Mouse (Mus musculus) layer of hippocampus, adult 8-10 months (tissue): ENCODE results near the gene Unc13c. TPM values are rescaled to one million over a fixed set of nuclear protein-coding genes. Genes with fewer than 3 reads are reported as not detected.

Experiments
- DNase-seq, 2 experiments: peaks; one replicate each; pipeline ENCODE4 v3.0.0; 2022; ENCODE audit warnings: low spot score in 2 of 2
- total RNA-seq, 4 experiments: library from RNA; stranded (reverse); gene quantifications; 2 replicates each; pipeline ENCODE4 v1.2.4; 2022

Gene Unc13c
- total RNA-seq, 4 experiments from 2014 or later = 9.8 to 13.7 (median 11.2) TPM

GRCm38 (mm10) chr9:73638119-73638518 is 330.6 kb downstream of the Unc13c start:
- no peak for DNase-seq

DNA sequence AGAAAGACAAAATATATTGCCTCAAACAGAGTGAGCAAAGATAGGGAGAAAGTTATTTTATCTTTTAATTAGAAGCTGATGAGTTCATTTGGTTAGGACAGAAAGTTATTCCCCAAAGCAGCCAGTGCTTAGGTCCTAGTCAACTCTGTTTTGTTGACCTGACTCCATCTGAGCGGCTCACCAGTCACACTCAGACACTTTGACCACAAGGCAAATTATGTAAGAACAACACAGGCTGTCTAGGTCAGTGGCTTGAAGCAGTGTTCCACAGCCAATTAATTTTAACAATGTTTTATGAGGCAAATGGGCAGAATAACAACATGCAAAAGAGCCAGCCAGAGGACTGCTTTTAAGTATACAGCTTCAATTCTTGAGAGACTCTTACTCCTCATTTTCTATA is 343.6 kb downstream of the Unc13c start:
- DNase-seq = no peak

GRCm38 (mm10) chr9:73612896-73613295 is 355.9 kb downstream of the Unc13c start:
- DNase-seq = no peak

- no peak for DNase-seq
Observed at GRCm38 (mm10) chr9:73603921-73604320, 364.8 kb downstream of the Unc13c start.

DNA sequence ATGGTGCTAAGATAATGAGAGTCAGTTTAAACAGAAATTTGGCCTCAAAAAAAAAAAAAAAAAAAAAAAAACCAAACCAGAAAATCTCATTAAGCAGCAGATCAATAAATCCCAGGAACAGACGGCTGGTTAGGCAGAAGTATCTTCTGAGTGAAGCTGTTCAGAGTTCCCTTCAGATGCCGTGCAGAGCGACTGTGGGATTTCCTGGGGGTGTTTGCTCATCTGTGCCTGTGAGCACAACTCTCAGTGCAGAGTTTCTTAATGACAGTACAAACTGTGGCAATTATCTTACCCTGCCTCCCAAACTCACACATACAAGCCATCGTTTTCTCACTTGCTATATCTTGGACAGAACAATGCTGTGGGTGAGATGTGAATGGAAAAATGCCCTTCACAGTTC is 403.2 kb downstream of the Unc13c start:
- DNase-seq = peak; percentile 42 to 51

- DNase-seq = no peak
Observed at GRCm38 (mm10) chr9:73560037-73560436, 408.7 kb downstream of the Unc13c start.

- peak in 1 of 2 experiments; percentile 59 for DNase-seq
Observed at GRCm38 (mm10) chr9:73557805-73558204, 411.0 kb downstream of the Unc13c start.

DNA sequence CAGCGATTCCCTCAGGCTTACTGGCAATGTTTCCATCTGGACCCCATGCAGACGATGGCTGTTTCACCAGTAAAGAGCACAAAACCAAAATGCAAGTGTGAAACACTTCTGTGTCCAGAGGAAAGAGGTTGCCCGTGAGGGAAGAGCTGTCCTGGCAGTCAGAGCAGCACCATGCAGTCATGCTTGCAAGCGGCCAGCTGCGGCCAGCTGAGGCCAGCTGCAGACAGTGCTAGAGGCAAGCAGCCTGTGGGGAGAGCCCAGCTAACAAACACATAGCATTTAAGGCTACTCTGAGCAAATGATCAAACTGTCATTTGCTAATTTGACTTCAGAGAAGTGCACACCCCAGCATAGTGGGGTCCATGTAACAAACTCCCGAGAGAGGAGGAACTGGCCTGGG is 413.4 kb downstream of the Unc13c start:
- DNase-seq = no peak

GRCm38 (mm10) chr9:73472568-73472967 is 496.2 kb downstream of the Unc13c start:
- DNase-seq = no peak

DNA sequence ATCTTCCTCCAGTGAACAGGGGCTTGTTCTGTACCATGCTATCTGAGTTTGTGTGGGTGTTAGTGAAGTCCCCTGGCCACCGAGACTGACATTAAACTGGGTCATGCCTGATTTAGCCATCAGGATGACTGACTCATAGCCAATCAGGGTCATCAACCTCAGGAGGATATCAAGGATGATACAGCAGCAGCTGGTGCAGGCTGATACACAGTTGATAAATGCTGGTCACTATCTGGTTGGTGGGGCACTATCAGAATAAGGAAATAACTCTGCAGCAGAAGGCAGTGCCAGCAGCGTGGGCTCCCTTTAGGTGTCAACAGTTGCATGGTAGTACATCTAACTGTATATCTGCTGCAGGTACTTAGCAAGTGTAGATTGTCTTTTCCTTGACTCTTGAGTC is 506.7 kb downstream of the Unc13c start:
- DNase-seq = no peak

- DNase-seq = no peak
Observed at GRCm38 (mm10) chr9:73450009-73450408, 518.8 kb downstream of the Unc13c start.

GRCm38 (mm10) chr9:73449216-73449615 is 519.5 kb downstream of the Unc13c start:
- no peak for DNase-seq

- DNase-seq = no peak
Observed at GRCm38 (mm10) chr9:73431925-73432324, 536.8 kb downstream of the Unc13c start.

Other genes starting within 250 kb of the Unc13c start
- gene Wdr72, start 141.4 kb upstream of the Unc13c start, total RNA-seq = under 1 TPM in 1 of 4 experiments, not detected in 3; 0.06 TPM